Mouse (Mus musculus): ENCODE measurements around the gene Ncor2. TPM values are rescaled to one million over a fixed set of nuclear protein-coding genes. Genes with fewer than 3 reads are reported as not detected.
A peak's percentile ranks its signal among the peaks of the same experiment; 100 is the strongest.

The Ncor2 gene
- total RNA-seq, 2 experiments from 2014 or later = 15.0 to 107 TPM

GRCm38 (mm10) chr5:125193478-125194439, 14.7 kb upstream of the Ncor2 start:
- no peak for ATAC-seq (ENCODE audit: poor library complexity, severe bottlenecking)

DNA sequence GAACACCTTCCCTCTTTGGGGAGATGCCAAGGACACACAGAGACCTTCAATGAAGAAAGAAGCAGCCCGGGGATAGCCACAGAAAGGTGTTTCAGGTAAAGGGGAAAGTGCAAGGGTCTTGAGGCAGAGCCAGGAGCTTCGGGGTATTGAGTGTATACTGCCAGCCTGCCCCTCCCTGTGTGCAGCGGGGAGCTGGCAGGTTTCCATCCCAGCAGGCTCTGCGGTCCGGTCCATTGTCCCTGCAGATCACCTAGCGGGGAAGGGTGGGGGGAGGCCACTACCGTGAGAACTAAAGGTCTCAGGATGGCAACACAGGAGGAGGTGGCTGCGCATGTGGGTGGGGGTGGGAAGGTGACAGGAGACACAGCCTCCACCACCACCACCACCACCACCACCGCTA, 12.6 kb upstream of the Ncor2 start:
- ATAC-seq (ENCODE audit: poor library complexity, severe bottlenecking) = no peak

DNA sequence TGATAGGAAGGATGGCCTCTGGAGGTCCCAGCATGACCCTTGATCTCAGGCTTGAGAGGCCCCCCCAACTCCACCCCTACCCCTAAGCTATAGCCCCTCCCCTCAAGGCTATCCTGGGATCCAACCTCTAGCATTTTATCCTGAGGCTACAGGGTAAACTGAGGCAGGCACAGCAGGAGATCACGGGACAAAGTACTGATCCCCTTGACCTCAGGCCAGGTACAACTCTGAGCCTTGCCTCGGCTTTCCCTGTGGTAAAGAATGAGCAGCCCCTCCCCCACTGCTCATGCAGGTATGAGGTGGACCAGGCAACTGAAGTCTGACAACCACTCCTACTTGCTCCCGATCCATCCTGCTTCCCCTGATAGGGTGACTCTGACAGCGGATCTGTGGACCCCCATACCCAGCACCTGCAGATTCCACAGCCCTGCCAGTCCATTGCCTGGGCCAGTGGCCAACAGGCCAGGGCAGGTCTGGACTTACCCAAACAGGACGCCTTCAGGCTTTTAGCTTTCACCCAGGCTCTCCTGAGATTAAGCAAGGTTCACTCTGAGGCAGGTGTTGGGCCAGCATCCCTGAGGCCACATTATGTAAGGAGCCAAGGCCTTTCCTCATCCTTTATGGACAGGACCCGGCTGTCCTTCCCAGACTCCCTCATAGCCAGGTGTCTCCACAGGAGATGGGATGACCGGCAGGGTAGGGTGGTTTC, 11.2 kb upstream of the Ncor2 start:
- no peak for ATAC-seq (ENCODE audit: poor library complexity, severe bottlenecking)

DNA sequence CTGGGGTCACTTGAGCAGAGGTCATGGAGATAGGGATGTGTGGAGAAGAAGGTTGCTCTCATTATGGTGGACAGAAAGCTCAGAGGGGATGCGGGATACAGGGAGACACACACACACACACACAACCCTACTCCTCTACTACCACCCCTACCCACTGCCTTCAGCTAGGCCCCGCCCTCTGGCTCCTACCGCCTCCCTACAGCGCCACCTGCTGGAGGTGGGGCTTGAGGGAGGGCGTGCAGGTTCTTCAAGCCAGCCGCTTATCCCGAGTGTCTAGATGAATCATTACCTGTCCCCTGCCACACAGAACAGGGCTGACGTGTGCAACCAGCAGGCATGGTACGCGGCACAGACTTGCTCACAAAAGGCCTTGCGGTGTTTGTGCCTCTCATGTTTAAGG, 10.6 kb upstream of the Ncor2 start:
- peak; percentile 87 for ATAC-seq (ENCODE audit: poor library complexity, severe bottlenecking)

GRCm38 (mm10) chr5:125188812-125189598, 10.0 kb upstream of the Ncor2 start:
- ATAC-seq (ENCODE audit: poor library complexity, severe bottlenecking) = peak; percentile 45; the same call in 1 of the 2 replicates

GRCm38 (mm10) chr5:125184826-125185225, 5.8 kb upstream of the Ncor2 start:
- no peak for ATAC-seq (ENCODE audit: poor library complexity, severe bottlenecking)

DNA sequence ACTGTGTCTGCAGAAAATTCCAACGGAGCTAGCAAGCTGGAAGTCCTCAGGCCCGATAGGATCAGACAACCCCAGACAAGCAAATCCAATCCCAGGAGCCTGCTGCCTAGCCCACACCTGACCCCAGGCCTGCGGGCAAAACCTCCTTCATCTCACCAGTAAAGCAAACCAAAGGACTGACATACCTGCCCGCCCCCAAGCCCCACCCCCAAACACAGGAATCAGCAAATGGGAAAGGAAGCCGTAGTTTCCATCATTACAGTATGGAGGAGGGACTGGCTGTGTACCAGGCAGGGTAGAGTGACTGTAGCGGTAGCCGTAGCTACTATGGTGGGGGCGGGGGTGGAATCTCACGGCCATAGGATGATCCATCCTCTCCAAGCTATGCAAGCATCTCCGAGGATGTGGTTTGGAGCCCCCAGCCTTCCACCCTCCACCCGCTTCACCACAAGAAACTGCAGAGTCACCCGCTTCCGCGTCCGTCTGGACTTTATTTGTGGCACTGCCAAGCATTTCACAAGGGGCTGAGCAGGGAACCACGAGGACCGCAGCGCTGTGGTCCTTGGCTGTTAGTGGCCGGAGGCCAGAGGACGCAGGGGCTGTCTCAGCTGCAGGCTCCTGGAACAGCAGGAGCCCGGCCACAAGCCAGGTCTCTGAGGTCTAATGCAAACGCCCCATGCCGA, 4.4 kb upstream of the Ncor2 start:
- peak; percentile 71 for ATAC-seq (ENCODE audit: poor library complexity, severe bottlenecking)

DNA sequence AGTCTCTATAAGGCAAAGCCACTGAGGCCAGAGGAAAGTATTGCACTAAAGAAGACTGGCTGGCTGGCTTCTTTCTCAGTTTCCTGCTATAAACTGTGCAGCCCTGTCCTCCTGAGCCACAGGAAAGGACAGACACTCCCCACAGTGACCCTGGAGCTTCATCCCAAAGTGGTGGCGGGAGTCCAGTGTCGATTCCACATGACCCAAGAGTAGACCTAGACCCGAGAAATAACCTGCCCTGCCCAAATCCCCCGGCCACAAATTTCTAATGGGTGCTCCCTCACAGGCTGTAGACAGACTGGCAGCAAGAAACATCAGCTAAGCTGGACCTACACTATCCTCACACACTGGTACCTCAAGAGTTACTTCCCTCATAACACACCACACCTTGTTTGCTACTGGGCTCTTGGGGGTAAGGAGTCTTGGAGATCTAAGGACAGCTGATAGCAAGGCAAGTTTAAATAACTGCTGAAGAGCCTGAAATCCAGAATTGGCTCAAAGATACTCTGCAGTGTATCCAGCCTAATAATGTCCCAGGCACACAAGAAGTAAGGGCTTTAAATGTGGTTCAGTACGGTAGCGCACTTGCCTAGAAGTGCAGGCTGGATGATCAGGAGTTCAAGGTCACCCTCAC, 1.7 kb upstream of the Ncor2 start:
- no peak for ATAC-seq (ENCODE audit: poor library complexity, severe bottlenecking)

DNA sequence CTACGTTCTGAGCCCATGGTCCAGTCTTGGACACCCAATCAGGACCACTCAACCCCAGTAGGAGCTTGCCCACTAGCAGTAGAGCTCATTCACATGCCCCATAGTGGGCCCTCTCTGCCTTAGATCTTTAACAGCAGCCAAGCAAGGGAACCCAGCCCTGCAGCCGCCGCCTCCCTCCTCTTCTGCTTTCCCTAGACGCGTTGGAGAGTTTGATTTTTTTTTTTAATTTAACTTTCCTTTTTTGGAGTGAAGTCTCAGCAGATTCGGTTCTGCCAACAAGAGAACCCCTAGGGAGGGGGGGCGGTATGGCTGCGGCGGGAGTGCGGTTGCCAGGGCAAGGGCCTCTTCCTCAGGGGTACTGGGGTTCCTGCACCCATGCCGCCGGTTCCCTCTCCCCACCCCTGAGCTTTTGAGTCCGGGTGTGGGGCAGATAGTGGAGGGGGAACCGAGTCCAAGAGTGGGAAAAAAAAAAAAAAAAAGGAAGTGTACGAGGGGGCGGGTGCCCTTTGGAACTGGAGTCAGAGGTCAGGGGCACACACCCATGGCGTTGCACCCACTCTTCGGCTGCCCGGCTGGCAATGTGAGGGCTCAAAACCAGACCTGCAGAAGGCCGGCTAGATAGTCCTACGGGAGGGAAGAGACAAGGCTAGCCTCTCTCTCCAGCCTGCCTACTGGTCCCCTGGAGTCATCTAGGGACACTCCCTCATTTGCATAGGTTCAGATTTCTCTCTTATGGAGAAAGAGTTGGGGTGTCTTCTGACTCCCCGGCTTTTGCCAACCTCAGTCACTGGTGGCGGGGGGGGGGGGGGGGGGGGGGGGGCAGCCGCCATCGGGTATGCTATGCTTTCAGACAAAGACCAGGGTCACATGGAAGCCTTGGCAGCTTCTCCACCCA, 963 bp upstream of the Ncor2 start:
- ATAC-seq (ENCODE audit: poor library complexity, severe bottlenecking) = peak; percentile 68

DNA sequence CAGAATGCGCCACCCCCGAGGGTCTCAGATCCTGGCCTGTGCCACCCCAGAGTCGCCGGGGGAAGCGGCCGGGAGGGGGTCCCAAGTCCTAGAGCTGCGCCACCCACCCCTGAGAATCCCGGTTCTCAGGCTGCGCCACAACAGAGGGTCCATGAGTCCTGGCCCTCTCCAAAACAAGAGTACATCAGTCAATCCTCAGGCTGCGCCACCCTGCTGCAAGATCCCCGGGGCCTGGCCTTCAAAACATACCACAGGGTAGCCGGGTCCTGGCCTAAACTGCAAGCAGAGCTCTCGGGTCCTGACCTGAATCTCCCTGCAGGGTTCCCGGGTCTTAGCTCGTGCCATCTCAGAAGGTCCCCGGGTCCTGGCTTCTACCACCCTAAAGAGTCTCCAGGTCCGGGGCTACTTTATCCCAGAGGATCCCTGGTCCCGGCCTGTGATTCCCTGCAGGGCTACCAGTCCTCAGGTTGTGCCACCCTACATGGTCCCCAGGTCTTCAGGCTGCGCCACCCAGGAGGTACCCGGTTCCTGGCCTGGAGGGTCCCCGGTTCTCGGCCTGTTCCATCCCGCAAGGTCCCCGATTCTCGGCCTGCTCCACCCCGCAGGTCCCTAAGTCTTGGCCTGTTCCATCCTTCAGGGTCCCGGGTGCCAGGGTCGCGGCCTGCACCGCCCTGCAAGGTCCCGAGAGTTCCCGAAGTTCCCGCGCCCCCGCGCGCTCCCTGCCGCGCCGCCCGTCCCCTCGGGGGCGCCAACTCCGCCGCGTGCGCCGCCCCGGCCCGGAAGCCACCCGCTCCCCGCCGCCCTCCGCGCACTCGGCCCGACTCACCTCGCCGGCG, 630 bp downstream of the Ncor2 start:
- ATAC-seq (ENCODE audit: poor library complexity, severe bottlenecking) = no peak

DNA sequence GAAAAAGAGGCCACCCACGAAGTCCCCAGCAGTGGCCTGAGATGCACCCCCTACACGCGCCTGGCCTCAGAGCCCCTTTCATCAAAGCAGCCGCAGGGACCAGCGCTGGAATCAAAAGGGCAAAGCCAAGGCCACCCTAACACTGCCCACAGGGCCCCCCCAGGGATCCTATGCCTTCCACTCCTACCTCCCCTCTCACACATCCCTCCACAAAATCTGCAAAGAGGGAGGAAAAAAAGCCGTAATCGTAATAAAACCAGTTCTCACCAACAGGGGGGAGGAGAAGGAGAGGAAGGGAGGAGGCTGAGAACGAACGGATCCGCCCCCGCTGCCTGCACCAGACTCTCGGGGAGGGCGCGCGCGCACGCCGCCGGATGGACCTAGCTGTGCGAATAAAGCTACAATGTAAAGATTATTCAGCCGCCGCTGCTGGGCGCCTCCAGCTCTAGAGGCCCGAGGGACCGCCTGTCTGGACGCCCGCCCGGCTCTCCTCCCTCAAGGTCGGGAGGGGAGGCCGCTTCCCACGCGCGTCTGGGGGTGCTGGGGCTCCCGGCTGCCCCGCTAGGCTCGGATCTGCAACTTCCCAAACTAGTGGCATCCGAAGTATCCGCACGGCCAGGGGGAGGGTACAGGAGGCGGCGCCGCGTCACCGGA, 1.4 kb downstream of the Ncor2 start:
- peak; percentile 28; the same call in 1 of the 2 replicates for ATAC-seq (ENCODE audit: poor library complexity, severe bottlenecking)

GRCm38 (mm10) chr5:125176864-125177263, 2.2 kb downstream of the Ncor2 start:
- no peak for ATAC-seq (ENCODE audit: poor library complexity, severe bottlenecking)

- no peak for ATAC-seq (ENCODE audit: poor library complexity, severe bottlenecking)
These were observed 2.7 kb downstream of the Ncor2 start for GRCm38 (mm10) chr5:125176370-125176766.

GRCm38 (mm10) chr5:125175673-125176369, 3.2 kb downstream of the Ncor2 start:
- ATAC-seq (ENCODE audit: poor library complexity, severe bottlenecking) = no peak

- no peak for ATAC-seq (ENCODE audit: poor library complexity, severe bottlenecking)
These were observed 4.0 kb downstream of the Ncor2 start for GRCm38 (mm10) chr5:125174726-125175672.

DNA sequence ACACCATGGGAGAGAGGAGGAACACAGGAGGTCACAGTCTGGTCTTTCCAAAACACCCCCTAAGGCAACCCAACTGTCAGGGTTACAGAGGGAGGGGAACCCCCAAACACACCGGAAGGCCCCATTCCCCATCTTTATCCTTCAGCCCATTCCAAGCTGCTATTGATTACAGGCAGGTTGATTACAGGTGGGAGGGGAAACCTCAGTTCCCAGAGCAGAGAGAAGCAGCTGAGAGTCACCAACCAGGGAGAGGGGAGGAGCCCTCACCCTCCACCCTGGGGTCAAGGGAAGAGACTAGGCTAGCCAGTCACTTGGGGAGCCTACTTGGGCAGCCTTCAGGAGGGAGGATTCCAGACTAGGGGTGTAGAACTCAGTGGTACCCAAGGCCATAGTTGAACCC, 5.2 kb downstream of the Ncor2 start:
- ATAC-seq (ENCODE audit: poor library complexity, severe bottlenecking) = no peak
